Comparison of ENCODE assay signal across 28 mouse cellular contexts in the genomic region with DNA sequence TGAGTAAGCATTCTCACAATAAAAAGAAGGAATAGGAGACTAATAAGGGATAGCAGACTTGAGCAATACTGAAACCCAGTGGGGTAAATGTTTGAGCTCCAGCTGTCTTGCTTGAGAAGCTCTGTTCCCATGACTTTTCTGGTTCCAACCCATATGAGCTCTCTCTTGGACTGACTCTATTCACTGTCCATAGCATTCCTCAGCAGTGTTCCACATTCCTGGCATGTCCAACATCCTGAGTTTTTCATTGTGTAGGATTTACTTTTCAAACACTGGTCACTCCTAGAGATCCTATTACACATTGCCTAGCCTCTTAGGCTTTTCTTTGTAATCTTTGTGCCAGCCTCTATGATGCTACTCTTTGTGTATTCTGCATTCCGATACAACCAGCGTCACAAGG. TPM values are rescaled to one million over a fixed set of nuclear protein-coding genes. Genes with fewer than 3 reads are reported as not detected.
DNase-seq lines count a peak whose midpoint lies in the region; ATAC-seq lines count a peak whose summit lies in the region.
"Had no signal": no experiment of that assay in that cellular context is flagged by ENCODE, and none has a peak within 500 bp of the region (broad histone marks: within the 10 kb centered on the region; RNA-seq: fewer than 3 reads in every experiment).

No protein-coding gene starts in this region.

- 61% methylated on average over 2 of the region's 2 CpGs for WGBS in embryonic facial prominence, embryonic 14.5 days
- 67% methylated on average over 2 of the region's 2 CpGs for WGBS in embryonic facial prominence, embryonic 10.5 days

- H3K27ac ChIP-seq in embryonic facial prominence, embryonic 14.5 days (replicated peaks; ENCODE audit: low read depth, low read length), result no peak overlapping the region
- H3K27ac ChIP-seq in embryonic facial prominence, embryonic 10.5 days (replicated peaks), result no peak overlapping the region
- H3K27ac ChIP-seq: embryonic facial prominence, embryonic 12.5 days; embryonic facial prominence, embryonic 15.5 days; forebrain, embryonic 10.5 days; forebrain, embryonic 12.5 days had no signal

- H3K9ac ChIP-seq in embryonic facial prominence, embryonic 14.5 days (ENCODE audit: low read depth, low read length), result no peak overlapping the region
- H3K9ac ChIP-seq: embryonic facial prominence, embryonic 12.5 days; embryonic facial prominence, embryonic 15.5 days; forebrain, embryonic 12.5 days had no signal

- intact Hi-C loops in left cerebral cortex, postnatal 14 days (cut with DNase I), result no loop called here

- H3K9me3 ChIP-seq in embryonic facial prominence, embryonic 14.5 days (ENCODE audit: control insufficient read depth, low read length), result no peaks in the 10 kb centered on the region
- no peaks in the 10 kb centered on the region for H3K9me3 ChIP-seq in embryonic facial prominence, embryonic 10.5 days
- H3K9me3 ChIP-seq: embryonic facial prominence, embryonic 12.5 days; embryonic facial prominence, embryonic 15.5 days; forebrain, embryonic 10.5 days; forebrain, embryonic 12.5 days; G1E had no signal

- H3K27me3 ChIP-seq in embryonic facial prominence, embryonic 14.5 days (replicated peaks; ENCODE audit: control insufficient read depth, insufficient read depth, low read length), result no peaks in the 10 kb centered on the region
- H3K27me3 ChIP-seq in embryonic facial prominence, embryonic 10.5 days (replicated peaks; ENCODE audit: low read depth, poor library complexity, severe bottlenecking), result peaks cover 13% of the 10 kb centered on the region
- H3K27me3 ChIP-seq: CH12.LX; embryonic facial prominence, embryonic 12.5 days; embryonic facial prominence, embryonic 15.5 days; forebrain, embryonic 12.5 days had no signal

- H3K4me1 ChIP-seq in embryonic facial prominence, embryonic 14.5 days (ENCODE audit: control insufficient read depth, insufficient read depth, low read length), result no peaks in the 10 kb centered on the region
- no peaks in the 10 kb centered on the region for H3K4me1 ChIP-seq in embryonic facial prominence, embryonic 10.5 days
- H3K4me1 ChIP-seq: embryonic facial prominence, embryonic 12.5 days; embryonic facial prominence, embryonic 15.5 days; forebrain, embryonic 10.5 days; forebrain, embryonic 12.5 days had no signal

- H3K4me2 ChIP-seq in embryonic facial prominence, embryonic 14.5 days (ENCODE audit: low read depth, low read length), result no peak overlapping the region
- H3K4me2 ChIP-seq: embryonic facial prominence, embryonic 12.5 days; embryonic facial prominence, embryonic 15.5 days; forebrain, embryonic 12.5 days had no signal

- DNase-seq in embryonic facial prominence, embryonic 14.5 days (ENCODE audit: low spot score), result peak; percentile 17
- DNase-seq in embryonic facial prominence, embryonic 10.5 days (ENCODE audit: low spot score), result no peak
- DNase-seq in Muller cell, postnatal 12 days (ENCODE audit: inconsistent ontology term), result peak; percentile 69
- DNase-seq in ZHBTc4 (ENCODE audit: low read depth, low spot score), result peak; percentile 5
- peak; percentile 25 for DNase-seq in fibroblast of lung, adult 2 months (ENCODE audit: low read depth)
- DNase-seq in right cerebral cortex, postnatal 14 days, result no peak
- DNase-seq in left cerebral cortex, postnatal 14 days (ENCODE audit: low spot score in 2 of 2), result no peak
- DNase-seq: adrenal gland, adult 2 months; adrenal gland, postnatal 10 days; adrenal gland, postnatal 25 days; B cell, adult 2 months; cerebellum, adult 11 months; cerebellum, adult 18-20 months; cerebellum, adult 8-10 months; cerebellum, adult 9-11 months; cerebellum, postnatal 14 days; cerebellum, postnatal 36 days; embryo, embryonic 11 days had no signal

- no peaks in the 10 kb centered on the region for H3K36me3 ChIP-seq in embryonic facial prominence, embryonic 14.5 days (ENCODE audit: control insufficient read depth, insufficient read depth, low read length)
- H3K36me3 ChIP-seq in embryonic facial prominence, embryonic 10.5 days (replicated peaks), result no peaks in the 10 kb centered on the region
- H3K36me3 ChIP-seq: embryonic facial prominence, embryonic 12.5 days; embryonic facial prominence, embryonic 15.5 days; forebrain, embryonic 10.5 days; forebrain, embryonic 12.5 days; G1E had no signal

- H3K4me3 ChIP-seq in embryonic facial prominence, embryonic 14.5 days (ENCODE audit: low read depth, low read length), result no peak overlapping the region
- no peak overlapping the region for H3K4me3 ChIP-seq in embryonic facial prominence, embryonic 10.5 days
- H3K4me3 ChIP-seq: embryonic facial prominence, embryonic 12.5 days; embryonic facial prominence, embryonic 15.5 days; forebrain, embryonic 10.5 days; forebrain, embryonic 12.5 days had no signal

- peak; percentile 57; the same call in 1 of the 2 replicates for ATAC-seq in embryonic facial prominence, embryonic 14.5 days (ENCODE audit: low read depth)
- ATAC-seq: CD4-positive, CD25-positive, alpha-beta regulatory T cell, adult 4 months; forebrain, embryonic 14.5 days; forebrain, embryonic 16.5 days had no signal

RNA-seq across cellular contexts. Expression of gene Rtl3, which starts 36.1 kb away (rescaled TPM):
- polyA plus RNA-seq in embryonic facial prominence, embryonic 14.5 days (2014; fragmentation: Nextera tagmentation; extraction: Ambion mirVana), result 114 and 129 TPM in 2 replicates
- 1.4 and 3.8 TPM in 2 replicates for polyA plus RNA-seq in embryonic facial prominence, embryonic 10.5 days (2016; fragmentation: Nextera tagmentation; extraction: Ambion mirVana)
- total RNA-seq in left cerebral cortex, postnatal 14 days (2021), result under 1 TPM; 0.15 to 0.22 TPM
- total RNA-seq: CH12.LX; common myeloid progenitor, adult 5-6 weeks had no signal
- polyA plus RNA-seq: CD4-positive, CD25-positive, alpha-beta regulatory T cell, adult 4 months; G1E had no signal

Comparison
In these comparisons a context has a peak if more than half of its experiments do, and no peak if none do; other contexts are left out.
1. DNase-seq: peak in embryonic facial prominence, embryonic 14.5 days (single experiment), Muller cell, postnatal 12 days (single experiment), ZHBTc4 (single experiment) and fibroblast of lung, adult 2 months (single experiment); none in embryonic facial prominence, embryonic 10.5 days (single experiment), right cerebral cortex, postnatal 14 days (single experiment) and left cerebral cortex, postnatal 14 days (0 of 2).
2. RNA of gene Rtl3, which starts 36.1 kb away (polyA plus RNA-seq): 114 to 129 TPM in embryonic facial prominence, embryonic 14.5 days; 1.4 to 3.8 TPM in embryonic facial prominence, embryonic 10.5 days; every median in the first group is over 10 times any median in the second.